In the genomic region with DNA sequence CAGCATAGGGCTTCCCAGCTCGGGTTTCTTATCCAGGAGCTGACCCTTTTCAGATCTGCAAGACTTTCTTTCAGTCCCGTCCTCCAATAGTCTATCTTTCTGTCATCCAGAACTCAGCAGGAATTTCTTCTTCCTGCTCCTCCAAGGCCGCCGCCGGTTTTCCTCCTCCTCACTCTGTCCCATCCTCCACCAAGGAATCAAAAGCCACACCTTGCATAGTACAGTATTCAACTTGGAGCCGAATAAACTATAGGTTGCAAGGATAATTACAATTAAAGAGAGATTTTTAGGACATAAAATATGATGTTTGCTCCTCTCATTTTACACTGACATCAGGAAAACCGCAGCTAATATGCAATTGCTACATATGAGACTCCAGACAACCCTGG, we compare ENCODE assay signal across 8 mouse cellular contexts. TPM values are rescaled to one million over a fixed set of nuclear protein-coding genes. Genes with fewer than 3 reads are reported as not detected.
DNase-seq lines count a peak whose midpoint lies in the region; ATAC-seq and TF ChIP-seq lines count a peak whose summit lies in the region.
"Not testable (repeated sequence)": the region's sequence is repeated elsewhere in the genome, so short reads cannot be mapped to it uniquely, and the experiment has no call there.

No protein-coding gene starts in this region.

- peak overlapping the region; percentile 81; the same call in 1 of the 2 replicates for H3K9ac ChIP-seq in heart, embryonic 13.5 days
- not testable (repeated sequence) for H3K9ac ChIP-seq in intestine, embryonic 15.5 days; limb, embryonic 15.5 days

- not testable (repeated sequence) for H3K4me1 ChIP-seq in embryonic fibroblast, embryonic 13.5 days (ENCODE audit: control insufficient read depth, insufficient read depth, low read length); heart, embryonic 13.5 days; intestine, embryonic 15.5 days (replicated peaks); limb, embryonic 15.5 days; midbrain, embryonic 10.5 days; olfactory bulb, adult 2 months (ENCODE audit: control insufficient read depth, insufficient read depth, low read length)

- not testable (repeated sequence) for H3K9me3 ChIP-seq in heart, embryonic 13.5 days; intestine, embryonic 15.5 days; limb, embryonic 15.5 days
- H3K9me3 ChIP-seq in midbrain, embryonic 10.5 days (replicated peaks): peaks cover 19% of the 10 kb centered on the region; the same call in 1 of the 2 replicates

- TF ChIP-seq POLR2A in brain, embryonic 14.5 days (IDR thresholded peaks at IDR 0.05; ENCODE audit: borderline replicate concordance, extremely low read depth, insufficient read depth, insufficient read length, poor library complexity, severe bottlenecking); embryonic fibroblast, embryonic 13.5 days (IDR thresholded peaks at IDR 0.05; ENCODE audit: low read depth, low read length); olfactory bulb, adult 2 months (IDR thresholded peaks at IDR 0.05; ENCODE audit: insufficient read depth, low read depth, low read length): not testable (repeated sequence)

- H3K4me3 ChIP-seq in embryonic fibroblast, embryonic 13.5 days (ENCODE audit: insufficient read depth, low read length): peak overlapping the region; percentile 20; the same call in 1 of the 2 replicates
- H3K4me3 ChIP-seq in heart, embryonic 13.5 days: peak overlapping the region; percentile 61
- peak overlapping the region; percentile 52 for H3K4me3 ChIP-seq in intestine, embryonic 15.5 days (replicated peaks)
- H3K4me3 ChIP-seq in limb, embryonic 15.5 days: peak overlapping the region; percentile 54
- H3K4me3 ChIP-seq in midbrain, embryonic 10.5 days: peak overlapping the region; percentile 57
- H3K4me3 ChIP-seq in olfactory bulb, adult 2 months (ENCODE audit: insufficient read depth, low read depth, low read length): peak overlapping the region; percentile 50

- TF ChIP-seq CTCF in brain, embryonic 14.5 days (IDR thresholded peaks at IDR 0.05; ENCODE audit: borderline replicate concordance, extremely low read depth, insufficient read depth, insufficient read length); embryonic fibroblast, embryonic 13.5 days (IDR thresholded peaks at IDR 0.05; ENCODE audit: borderline replicate concordance, insufficient read depth, low read length); olfactory bulb, adult 2 months (IDR thresholded peaks at IDR 0.05; ENCODE audit: insufficient read depth, low read depth, low read length): not testable (repeated sequence)

- WGBS in heart, embryonic 13.5 days: 4% methylated on average over 7 of the region's 7 CpGs
- WGBS in intestine, embryonic 15.5 days: 5% methylated on average over 7 of the region's 7 CpGs
- WGBS in limb, embryonic 15.5 days: 6% methylated on average over 7 of the region's 7 CpGs
- 12% methylated on average over 7 of the region's 7 CpGs for WGBS in midbrain, embryonic 10.5 days
- WGBS in olfactory bulb, adult 2 months: 2% methylated on average over 7 of the region's 7 CpGs

- not testable (repeated sequence) for H3K27ac ChIP-seq in embryonic fibroblast, embryonic 13.5 days (ENCODE audit: insufficient read depth, low read length); heart, embryonic 13.5 days (replicated peaks); intestine, embryonic 15.5 days; limb, embryonic 15.5 days; olfactory bulb, adult 2 months (ENCODE audit: insufficient read depth, low read depth, low read length)
- H3K27ac ChIP-seq in midbrain, embryonic 10.5 days (replicated peaks): peak overlapping the region; percentile 83

- peak overlapping the region; percentile 68 for H3K4me2 ChIP-seq in heart, embryonic 13.5 days
- H3K4me2 ChIP-seq in intestine, embryonic 15.5 days (replicated peaks): peak overlapping the region; percentile 60
- H3K4me2 ChIP-seq in limb, embryonic 15.5 days: peak overlapping the region; percentile 52

- DNase-seq in 3T3-L1 (ENCODE audit: low read depth, low spot score): peak; percentile 2
- peak; percentile 42 for DNase-seq in brain, embryonic 14.5 days (ENCODE audit: low read depth)
- peak; percentile 24 for DNase-seq in midbrain, embryonic 10.5 days (ENCODE audit: low spot score)

- not testable (repeated sequence) for ATAC-seq in heart, embryonic 13.5 days (ENCODE audit: extremely low read depth, insufficient number of reproducible peaks, low FRiP score, low TSS enrichment); limb, embryonic 15.5 days (ENCODE audit: insufficient number of reproducible peaks, low FRiP score, low TSS enrichment, low read depth)
- ATAC-seq in intestine, embryonic 15.5 days: peak; percentile 89

- H3K36me3 ChIP-seq in heart, embryonic 13.5 days; intestine, embryonic 15.5 days; limb, embryonic 15.5 days: not testable (repeated sequence)
- H3K36me3 ChIP-seq in midbrain, embryonic 10.5 days: peaks cover 16% of the 10 kb centered on the region

- H3K27me3 ChIP-seq in heart, embryonic 13.5 days (replicated peaks); intestine, embryonic 15.5 days (replicated peaks); limb, embryonic 15.5 days; midbrain, embryonic 10.5 days (ENCODE audit: low read depth, poor library complexity, severe bottlenecking): not testable (repeated sequence)

RNA-seq across cellular contexts. Expression of gene 6720489N17Rik, which starts 0.3 kb away (rescaled TPM):
- polyA plus RNA-seq in brain, embryonic 14.5 days (2012; rRNA removed): 3.9 and 5.4 TPM in 2 replicates
- 3.4 and 4.9 TPM in 2 replicates for polyA plus RNA-seq in embryonic fibroblast, embryonic 13.5 days (2011; ENCODE audit: insufficient read length, low read depth, missing spikeins)
- 6.4 and 7.4 TPM in 2 replicates for polyA plus RNA-seq in heart, embryonic 13.5 days (2015; fragmentation: Nextera tagmentation; extraction: Ambion mirVana)
- polyA plus RNA-seq in intestine, embryonic 15.5 days (2015; fragmentation: Nextera tagmentation; extraction: Ambion mirVana): 8.5 and 8.8 TPM in 2 replicates
- polyA plus RNA-seq in limb, embryonic 15.5 days (2015; fragmentation: Nextera tagmentation; extraction: Ambion mirVana): 10.6 and 10.9 TPM in 2 replicates
- polyA plus RNA-seq in midbrain, embryonic 10.5 days (2016; fragmentation: Nextera tagmentation; extraction: Ambion mirVana): 16.1 and 16.8 TPM in 2 replicates
- not detected in 2 replicates for polyA plus RNA-seq in olfactory bulb, adult 2 months (2012; ENCODE audit: insufficient read depth, insufficient read length, low replicate concordance, missing spikeins)

RNA-seq across cellular contexts. Expression of gene Zfp934, which starts 53.3 kb away (rescaled TPM):
- polyA plus RNA-seq in brain, embryonic 14.5 days (2012; rRNA removed): 7.7 and 8.1 TPM in 2 replicates
- 10.0 and 11.5 TPM in 2 replicates for polyA plus RNA-seq in embryonic fibroblast, embryonic 13.5 days (2011; ENCODE audit: insufficient read length, low read depth, missing spikeins)
- 13.8 and 15.0 TPM in 2 replicates for polyA plus RNA-seq in heart, embryonic 13.5 days (2015; fragmentation: Nextera tagmentation; extraction: Ambion mirVana)
- polyA plus RNA-seq in intestine, embryonic 15.5 days (2015; fragmentation: Nextera tagmentation; extraction: Ambion mirVana): 14.8 and 16.5 TPM in 2 replicates
- 14.0 and 16.4 TPM in 2 replicates for polyA plus RNA-seq in limb, embryonic 15.5 days (2015; fragmentation: Nextera tagmentation; extraction: Ambion mirVana)
- polyA plus RNA-seq in midbrain, embryonic 10.5 days (2016; fragmentation: Nextera tagmentation; extraction: Ambion mirVana): 19.9 and 20.4 TPM in 2 replicates
- polyA plus RNA-seq in olfactory bulb, adult 2 months (2012; ENCODE audit: insufficient read depth, insufficient read length, low replicate concordance, missing spikeins): not detected in 2 replicates
